Mouse (Mus musculus): ENCODE measurements around the gene D2hgdh. TPM values are rescaled to one million over a fixed set of nuclear protein-coding genes. Genes with fewer than 3 reads are reported as not detected.

Gene D2hgdh
- total RNA-seq (2021), result 10 to 100 TPM; 42.3 to 50.3 TPM
- long read RNA-seq, experiment 1, transcript D2hgdh-201 (10 exons, 3,232 nt), result major isoform, 20 of 69 reads
- long read RNA-seq, experiment 1, partial matches to known transcripts, result 5 of 69 reads
- long read RNA-seq, experiment 1, other reads (novel, unspliced or antisense), result 40 of 69 reads
- long read RNA-seq, experiment 2, transcript D2hgdh-201 (10 exons, 3,232 nt), result major isoform, 6 of 13 reads
- long read RNA-seq, experiment 2, partial matches to known transcripts, result 2 of 13 reads
- long read RNA-seq, experiment 2, other reads (novel, unspliced or antisense), result 5 of 13 reads

DNA sequence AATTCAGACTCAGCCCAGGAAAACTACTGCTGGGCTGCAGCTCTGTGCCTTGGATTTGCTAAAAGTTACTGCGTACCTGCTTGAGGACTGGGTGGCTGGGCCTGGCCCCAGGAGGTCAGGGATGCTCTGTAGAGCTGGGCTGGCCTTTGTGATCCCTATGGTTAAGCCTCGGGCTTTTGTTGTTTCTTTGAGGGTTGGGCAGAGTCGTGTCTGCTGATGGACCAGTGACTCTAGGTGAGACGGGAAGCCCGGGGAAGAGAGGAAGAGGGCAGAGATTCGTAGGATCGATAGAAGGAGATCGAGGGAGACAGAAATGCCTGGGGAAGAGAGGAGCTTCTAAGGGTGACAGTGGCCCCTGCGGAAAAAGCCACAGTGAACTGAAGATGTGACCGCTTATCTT, at the start of gene D2hgdh:
TSS of gene D2hgdh (plus strand) at position 301 of the 400 bp plus-strand sequence.
- DNase-seq, result peak in 1 of 2 experiments; percentile 41

DNA sequence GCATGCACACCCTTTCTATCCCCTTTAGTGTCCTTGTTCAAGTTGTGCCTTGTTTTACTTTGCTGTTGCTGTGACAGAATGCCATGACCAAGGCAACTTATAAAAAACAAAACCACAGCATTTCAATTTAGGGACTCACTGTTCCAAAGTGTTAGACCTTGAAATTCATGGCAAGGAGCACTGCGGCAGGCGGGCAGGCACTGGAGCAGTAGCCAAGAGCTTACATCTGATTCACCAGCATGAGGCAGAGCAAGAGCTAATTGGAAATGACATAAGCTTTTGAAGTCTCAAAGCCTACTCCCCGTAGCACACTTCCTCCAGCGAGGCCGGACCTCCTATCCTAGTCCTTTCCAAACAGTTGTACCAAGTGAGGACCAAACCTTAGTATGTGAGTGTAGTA, 48.0 kb upstream of the D2hgdh start:
- DNase-seq, result no peak

DNA sequence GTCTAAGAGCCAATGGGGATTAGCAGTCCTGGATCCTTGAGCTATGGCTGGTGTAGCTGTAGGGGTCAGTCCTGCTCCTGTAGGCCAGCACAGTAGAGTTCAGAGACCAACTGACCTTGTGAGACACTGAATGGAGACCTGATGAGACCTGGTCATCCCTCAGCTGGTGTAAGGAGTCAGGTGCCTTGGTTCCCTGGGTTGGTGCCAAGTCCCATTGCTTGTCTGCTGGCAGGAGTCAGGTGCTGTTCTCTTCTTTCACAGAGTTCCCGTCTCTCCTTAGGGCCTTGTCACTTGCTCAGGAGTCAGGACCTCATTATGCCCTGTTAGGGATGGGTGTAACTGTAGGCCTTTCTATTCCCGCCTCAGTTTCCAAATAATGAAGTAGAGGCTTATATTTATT, 37.8 kb upstream of the D2hgdh start:
- peak in 1 of 2 experiments; percentile 17 for DNase-seq

DNA sequence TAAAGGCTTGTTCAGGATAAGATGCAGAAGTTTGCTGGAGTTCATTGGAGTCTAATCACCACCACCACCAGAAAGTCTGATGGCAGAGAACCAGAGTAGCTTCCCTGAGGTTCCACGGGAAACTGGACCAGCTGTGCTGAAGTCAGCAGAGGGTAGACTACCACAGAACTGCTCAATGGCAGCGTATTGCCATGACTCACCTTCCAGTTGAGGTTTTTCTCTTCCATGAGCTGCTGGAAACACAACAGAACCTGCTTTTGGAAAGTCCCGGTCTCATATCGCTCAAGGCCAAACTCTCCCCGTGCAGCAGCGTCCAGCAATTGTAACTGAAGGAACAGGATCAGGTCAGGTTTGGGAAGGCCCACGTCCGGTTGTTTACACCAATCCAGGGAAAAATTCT, 30.2 kb upstream of the D2hgdh start:
- no peak for DNase-seq

DNA sequence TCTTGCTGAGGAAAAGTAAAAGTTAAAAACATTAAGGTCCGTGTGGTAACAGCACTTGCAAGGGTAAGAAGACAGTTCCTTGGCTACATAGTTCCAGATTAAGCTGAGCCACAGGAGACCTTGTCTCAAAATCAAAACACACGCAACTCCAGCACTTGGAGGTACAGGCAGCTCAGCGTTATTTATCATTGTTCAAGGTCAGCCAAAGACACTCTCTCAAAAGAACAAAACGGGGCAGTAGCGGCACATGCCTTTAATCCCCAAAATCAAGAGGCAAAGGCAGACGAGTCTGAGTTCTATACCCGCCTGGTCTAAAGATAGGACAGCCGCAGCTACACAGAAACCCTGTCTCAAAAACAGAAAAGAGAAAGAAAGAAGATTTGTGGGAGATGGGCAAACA, 28.8 kb upstream of the D2hgdh start:
- DNase-seq, result no peak

DNA sequence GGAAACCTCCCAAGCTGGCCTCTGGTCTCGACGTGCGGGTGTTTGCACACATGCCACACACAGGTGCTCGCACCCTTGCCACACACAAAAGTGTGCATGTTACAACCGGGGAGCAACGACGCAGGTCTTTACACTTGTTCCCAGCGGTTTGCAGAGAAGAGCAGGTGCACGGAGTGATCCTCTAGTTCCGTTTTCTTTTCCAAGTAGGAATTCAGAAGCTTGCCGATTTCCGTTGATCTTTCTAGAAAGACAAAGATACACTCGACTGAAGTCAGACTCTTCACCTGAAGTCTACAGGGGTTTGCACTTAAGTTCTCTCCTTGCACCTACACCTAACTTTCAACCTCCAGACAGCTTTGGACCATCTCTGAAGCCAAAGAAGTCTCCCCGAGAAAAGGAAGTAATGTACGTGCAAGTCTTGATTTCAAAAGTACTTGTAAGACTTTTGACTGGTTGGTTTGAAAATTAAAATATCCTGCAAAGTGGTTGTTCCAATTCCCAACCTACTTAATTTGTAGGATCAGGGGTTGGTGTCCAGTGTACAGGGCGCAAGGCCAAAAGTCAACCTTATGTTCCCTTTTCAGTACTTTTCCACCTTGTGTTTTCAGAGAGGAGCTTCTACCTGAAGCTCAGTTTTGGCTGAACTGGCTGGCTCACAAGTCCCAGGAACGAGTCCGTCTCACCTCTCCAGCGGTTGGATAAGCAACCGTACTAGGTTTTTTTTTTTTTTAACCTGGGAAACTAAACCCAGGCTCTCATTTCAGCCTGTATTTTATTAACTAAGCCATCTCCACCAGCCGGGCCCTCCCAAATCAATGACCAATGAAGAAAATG, 23.8 kb upstream of the D2hgdh start:
- DNase-seq, result no peak

DNA sequence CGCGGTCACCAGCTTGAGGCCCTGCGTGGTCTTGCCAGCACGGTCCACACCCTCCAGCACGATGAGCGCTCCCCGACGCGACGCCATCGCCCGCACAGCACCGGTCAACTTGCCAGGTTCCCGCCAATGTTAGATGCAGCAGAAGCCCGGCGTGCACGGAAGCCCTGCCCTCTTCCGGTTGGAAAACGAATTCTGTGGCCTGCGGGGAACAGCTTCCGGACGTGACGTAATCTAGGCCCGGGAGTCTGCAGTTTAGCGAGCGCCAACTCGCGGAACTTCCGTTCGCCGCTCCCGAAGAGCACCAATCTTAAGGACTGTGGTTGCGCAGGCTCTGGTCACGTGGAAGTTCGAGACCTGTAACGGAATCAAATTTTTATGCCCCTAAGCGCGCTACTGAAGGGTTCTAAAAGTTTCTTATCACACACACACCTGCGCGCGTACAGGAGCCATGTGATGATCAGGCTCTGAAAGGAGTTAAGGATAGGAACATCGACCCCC, 22.9 kb upstream of the D2hgdh start, which contains the start of gene Dtymk:
TSS of gene Dtymk (minus strand) at position 194 of the 498 bp plus-strand sequence.
- peak; percentile 94 to 97 for DNase-seq

DNA sequence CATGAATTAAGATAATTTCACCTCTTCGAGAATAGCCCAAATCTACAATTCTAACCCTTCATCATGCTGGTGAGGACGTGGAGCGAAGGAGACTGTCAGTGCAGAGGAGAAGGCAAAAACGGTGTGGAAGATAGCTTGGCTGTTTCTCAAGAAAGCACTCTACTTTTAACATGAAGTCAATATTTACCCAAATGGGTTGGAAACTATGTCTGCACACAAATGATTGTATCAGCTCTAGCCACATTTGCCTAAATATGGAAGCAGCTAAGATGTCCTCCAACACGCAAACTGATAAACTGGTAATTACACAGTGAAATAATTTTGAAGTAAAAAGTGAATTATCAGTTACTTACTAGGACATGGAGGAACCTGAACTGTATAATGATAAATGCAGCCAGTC, 21.9 kb upstream of the D2hgdh start:
- no peak for DNase-seq

DNA sequence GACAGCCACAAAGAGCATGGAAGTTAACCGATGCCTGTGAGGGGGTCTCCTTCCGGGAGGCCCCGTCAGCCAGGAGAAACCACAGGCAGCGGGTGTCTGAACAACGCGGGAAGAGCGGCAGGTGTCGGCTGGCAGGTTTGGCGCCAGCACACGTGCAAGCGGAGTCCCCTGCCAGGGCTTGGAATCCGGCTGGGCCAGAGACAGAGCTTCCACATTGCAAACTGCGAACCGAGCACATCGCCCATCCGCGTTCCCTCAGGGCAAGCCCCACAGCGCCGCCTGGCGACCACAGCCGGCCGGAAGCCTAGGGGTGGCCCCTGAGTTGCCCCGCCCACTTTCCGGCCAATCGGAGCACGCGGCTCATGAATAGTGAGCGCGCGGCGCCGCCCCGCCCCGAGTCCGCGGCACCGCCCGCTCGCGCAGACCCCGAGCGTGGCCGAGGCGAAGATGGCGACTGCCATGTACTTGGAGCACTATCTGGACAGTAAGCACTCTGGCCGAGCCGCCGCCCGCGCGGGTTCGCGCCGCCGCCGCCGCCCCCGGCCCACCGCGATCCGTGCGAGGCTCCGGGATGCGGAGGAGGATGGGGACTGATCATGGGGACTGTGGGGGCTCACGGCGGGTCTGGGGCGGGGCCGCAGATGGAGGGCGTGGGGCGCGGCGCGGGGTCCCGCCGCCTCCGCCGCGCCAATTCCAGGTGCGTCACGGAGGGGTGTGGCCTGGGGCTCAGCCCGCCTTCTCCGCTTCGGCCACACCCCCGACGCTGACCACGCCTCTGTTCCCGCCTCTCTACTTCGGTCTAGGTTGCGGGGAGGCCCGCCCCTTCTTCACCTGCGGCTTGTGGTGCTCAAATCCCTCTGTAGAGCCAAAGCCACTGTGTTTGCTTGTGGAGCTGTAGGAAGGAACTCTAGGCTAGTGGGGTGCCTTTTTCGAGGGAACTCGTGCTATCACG, 20.9 kb upstream of the D2hgdh start, which contains the start of gene Ing5:
TSS of gene Ing5 (plus strand) at position 410 of the 952 bp plus-strand sequence.
- DNase-seq, result peak; percentile 99 to 100

DNA sequence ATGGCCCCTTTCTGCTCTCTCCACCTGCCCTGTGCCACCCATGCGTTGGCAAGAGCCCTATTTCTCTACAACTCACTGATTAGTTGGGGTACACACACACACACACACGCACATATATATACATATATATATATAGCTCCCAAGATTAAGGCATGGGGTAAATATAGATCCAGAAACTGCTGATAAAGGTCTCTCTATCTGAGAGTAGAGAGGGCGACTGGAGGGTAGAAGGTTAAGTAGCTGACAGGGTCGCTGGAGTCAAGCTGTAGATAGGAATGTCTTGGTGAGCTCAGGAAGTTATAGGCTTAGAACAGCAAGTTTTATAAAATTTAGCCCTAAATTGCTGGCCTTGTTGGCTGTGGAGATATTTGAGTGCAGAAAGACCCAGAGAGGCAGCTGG, 19.9 kb upstream of the D2hgdh start:
- DNase-seq, result no peak

DNA sequence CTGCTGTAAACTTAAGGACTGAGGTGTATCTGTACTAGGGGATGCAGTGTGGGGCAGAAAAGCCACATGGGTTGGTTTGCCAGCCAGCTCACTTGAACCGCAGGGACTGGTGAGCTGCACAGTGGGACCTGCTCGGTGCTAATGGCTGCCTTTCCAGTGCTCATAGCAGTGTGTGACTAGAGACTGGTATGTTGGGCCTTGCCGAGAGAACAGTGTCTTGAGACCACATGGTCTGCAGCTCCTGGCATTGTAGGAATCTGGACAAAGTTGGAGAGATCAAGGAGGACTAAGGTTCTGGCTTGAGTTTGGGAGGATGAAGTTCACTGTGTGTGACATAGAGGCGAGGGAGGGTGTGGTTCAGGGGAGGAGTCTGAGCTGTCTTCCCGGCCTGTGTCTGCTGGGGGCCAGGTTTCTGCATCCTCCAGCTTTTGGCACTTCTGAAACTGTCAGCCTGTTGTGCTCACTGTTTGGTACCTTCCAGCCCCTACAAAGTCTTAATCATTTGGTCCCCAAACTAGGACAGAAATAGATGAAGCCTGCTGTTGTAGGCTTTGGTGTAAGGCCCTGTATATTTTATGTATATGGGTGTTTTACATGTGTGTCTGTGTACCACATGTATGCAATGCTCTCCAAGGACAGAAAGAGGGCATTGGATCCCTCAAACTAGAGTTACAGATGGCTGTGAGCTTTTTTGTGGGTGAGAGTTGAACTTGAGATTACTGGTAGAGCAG, 19.3 kb upstream of the D2hgdh start:
- no peak for DNase-seq

DNA sequence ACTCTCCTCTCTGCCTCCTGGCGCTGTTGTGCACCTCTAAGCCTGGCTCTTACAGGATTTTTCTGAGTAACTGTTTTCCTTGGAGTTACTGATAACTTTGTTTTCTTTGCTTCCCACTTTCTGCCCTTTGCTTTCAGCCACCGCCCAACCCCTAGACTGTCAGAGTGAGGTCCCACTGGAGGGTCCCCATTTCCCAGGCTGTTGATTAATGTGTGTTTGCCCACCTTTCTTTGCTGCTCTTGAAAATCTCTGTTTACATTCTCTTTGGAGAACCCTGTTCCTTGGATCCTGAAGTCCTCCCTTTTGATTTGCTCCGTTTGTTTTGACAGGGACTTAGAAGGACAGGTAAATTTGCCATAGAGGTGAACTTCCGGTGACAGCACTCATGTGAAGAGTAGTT, 15.8 kb upstream of the D2hgdh start:
- no peak for DNase-seq

DNA sequence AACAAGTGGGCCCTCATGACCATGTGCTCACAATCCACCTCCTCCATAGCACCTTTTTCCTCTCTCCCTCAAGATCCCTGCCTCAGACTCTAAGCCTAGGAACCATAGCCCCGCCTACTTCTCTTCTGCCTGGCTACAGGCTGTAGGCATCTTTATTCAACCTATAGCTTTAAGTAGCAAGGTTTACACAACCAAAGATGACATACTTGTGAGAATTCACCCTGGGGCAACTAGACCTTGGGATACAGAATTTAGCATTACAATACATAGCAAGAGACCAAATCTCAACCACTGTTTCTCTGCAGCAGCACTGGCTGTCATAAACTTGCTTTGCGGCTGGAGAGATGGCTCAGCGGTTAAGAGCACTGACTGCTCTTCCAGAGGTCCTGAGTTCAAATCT, 14.7 kb upstream of the D2hgdh start:
- DNase-seq, result no peak

DNA sequence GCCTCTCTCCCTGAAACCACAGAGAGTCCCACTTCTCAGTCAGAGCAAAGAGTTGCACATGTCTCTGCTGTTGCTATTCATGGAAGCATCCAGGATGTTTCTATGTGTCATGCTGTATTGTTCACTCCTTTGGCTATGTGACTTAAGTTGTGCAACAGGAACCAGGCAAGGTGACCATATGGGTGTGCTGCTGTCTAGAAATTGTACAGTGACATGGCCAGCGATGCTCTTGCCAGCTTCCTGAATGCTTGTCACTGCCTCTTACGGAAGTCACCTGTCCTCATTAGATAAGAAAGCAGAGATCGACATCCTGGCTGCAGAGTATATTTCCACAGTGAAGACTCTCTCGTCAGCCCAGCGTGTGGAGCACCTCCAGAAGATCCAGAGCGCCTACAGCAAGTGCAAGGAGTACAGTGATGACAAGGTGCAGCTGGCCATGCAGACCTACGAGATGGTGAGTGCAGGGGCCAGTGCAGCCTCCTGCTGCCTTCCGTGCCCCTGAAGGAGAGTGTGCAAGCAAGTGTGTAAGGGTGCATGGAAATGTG, 13.1 kb upstream of the D2hgdh start:
- DNase-seq, result no peak

DNA sequence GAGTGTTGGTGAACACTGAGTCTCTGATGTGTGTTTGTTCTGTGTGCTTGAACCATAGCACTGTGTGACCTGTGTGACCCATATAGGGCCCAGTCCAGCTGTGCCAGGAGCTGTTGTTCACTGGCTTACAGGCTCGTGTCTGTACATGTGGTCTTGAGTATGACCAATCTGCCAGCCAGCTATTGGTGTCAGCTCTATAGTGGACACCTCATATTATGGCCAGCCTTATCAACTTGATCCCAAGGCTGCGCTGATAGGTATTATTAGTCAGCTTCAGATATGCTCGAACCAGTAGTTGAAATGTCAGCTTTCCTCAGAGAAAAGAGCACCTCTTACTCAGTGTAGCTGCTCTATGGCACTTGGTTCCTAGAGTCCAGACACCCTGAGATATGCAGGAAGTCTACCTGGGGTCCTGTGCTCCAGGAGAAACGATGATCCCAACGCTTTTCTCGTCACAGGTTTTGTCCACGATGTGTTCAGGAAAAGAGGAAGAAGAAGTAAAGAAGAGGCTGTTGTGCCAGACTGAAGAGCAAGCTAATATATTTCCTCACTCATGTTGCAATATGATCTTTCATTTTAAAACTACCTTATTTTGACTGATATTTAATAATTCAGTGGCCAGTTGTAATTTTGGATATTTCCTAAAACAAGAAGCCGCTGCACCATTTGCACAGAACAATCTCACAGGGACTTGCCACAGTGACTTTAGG, 6.7 kb upstream of the D2hgdh start:
- no peak for DNase-seq

DNA sequence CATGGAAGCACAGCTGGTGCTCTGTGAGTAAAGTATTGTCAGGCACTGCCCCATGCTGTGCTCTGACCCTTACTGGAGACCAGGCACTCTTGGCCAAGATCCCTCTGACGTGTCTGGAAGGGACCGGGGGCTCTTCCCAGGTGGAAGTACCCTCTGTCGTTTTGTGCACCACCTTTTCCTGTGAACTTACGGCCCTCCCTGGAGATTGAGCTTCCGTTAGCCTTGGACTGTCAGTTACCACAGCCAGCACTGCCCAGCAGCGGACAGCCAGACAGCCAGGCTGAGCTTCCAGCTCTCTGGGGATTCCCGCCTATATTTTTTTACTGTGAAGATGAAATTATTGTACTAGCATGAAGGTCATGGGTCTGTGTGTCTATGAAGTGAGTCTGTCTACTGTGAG, 6.0 kb upstream of the D2hgdh start:
- DNase-seq, result no peak

DNA sequence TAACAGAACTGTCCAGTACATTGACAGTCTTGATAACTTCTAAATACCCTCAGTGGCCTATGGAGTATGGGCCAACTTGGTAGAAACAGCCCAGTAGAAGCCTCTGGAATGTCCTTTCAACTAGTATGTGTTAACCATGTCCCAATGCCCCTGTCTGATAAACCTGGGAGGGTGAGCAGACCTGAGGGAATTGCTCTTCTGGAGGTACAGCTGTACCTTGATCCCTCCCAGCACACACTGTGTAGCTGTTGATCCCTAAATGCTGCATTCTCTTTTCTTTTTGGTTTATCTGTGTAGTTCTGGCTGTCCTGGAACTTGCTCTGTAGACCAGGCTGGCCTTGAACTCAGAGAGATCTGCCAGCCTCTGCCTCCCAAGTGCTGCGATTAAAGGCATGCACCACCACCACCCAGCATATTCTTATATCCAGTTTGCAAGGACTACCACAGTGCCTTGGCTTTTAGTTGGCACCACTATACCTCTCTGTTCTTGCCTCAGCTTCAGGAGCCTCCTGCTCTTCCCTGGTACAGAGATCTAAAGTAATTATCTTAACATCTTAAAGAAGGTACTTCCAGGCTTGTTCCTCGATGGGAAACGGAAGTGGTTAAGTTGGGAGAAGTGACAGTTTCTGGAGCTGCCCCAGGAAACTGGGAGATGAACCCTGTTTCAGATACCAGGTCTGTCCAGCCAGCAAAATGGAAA, 763 bp upstream of the D2hgdh start:
- no peak for DNase-seq

DNA sequence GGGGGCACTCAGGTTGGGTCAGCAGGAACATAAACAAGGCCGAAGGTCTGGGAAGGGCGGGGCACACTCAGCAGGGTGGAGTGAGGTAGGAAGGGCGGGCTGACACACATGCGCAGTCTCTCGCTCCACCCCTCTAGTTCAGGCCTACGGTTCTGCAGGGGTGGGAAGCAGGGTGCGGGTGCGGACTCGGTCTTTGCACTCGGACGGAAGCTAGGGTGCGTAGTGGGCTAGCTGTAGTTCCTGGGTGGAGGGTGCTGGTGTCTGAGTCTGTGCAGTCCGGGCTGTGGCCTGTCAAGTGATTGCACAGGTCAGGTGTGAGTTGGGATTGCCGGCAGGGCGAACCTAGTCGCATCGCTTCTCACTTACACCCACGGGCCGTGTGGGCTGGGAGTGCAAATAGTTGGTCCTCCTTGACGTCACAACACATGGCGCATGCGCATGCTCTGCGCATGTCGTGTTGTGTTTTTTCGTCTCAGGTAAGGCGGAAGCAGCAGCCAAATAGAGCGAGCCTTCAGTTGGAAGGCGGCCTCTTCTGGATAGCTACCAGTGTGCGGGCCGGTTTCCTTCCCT, 481 bp downstream of the D2hgdh start:
- DNase-seq, result peak; percentile 96 to 97

DNA sequence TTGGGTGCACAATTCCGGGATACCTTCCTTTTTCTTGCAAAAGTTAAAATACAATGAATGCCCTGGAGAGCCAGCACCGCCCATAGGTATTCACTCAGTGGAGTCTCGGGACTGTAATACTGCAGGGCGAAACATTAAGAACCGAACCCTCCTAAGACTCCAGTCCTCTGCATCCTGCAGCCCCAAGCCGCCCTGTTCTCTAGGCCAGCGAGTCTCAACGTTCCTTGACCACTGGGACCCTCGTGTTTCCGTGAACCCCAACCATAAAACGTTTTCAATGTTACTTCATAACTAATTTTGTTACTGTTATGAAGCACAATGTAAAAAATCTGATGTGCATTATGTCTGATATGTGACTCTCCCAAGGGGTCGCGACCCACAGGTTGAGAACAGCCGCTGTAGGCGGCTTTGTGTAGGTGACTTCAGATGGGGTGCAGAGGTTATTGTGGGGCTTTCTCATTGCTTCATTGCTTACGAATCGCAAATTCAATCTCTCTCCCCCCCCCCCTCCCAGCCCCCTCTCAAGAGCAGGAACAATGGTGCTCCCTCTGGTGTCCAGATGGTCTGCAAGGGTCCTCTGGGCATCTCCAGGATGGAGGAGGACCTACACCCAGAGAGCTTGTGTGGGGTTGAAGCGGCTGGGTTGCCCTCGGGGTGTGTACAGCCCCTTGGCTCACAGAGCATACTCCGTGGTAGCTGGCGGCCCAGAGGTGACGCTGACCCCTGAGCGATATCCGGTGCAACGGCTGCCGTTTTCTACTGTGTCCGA, 1.2 kb downstream of the D2hgdh start:
- DNase-seq, result no peak

All from heart, adult 18-20 months (tissue).